Mouse (Mus musculus): ENCODE data around the gene 1700028P14Rik. TPM values are rescaled to one million over a fixed set of nuclear protein-coding genes. Genes with fewer than 3 reads are reported as not detected.
A peak's percentile ranks its signal among the peaks of the same experiment; 100 is the strongest.
"Not testable (repeated sequence)": the region's sequence is repeated elsewhere in the genome, so short reads cannot be mapped to it uniquely, and the experiment has no call there.

Gene 1700028P14Rik
- not detected in 2 replicates for polyA plus RNA-seq (2016; fragmentation: Nextera tagmentation; extraction: Ambion mirVana)

DNA sequence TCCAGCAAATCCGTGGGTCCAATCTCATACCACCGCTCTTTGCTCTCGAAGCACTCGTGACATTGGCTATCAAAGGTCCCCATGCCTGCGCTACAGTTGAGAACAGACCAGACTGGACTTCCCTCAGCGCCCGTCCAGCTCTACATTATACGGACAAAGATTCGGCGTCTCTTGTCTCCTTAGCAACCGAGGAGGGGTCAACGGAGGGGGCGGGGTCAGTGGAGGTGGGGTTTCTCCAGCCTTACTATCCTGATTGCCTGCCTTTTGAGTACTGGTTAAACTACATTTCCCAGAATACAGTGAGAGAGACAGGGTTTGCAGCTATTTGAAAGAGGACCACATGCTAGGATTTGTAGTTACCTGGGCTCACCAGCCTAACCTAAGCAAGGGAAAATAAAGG lies at the start of gene 1700028P14Rik:
Gene 1700028P14Rik, minus strand, starts transcription at position 169 of the 400 bp plus-strand sequence.
- H3K27ac ChIP-seq, result no peak within 1 kb of the TSS
- H3K9me3 ChIP-seq, result no peaks in the 10 kb centered on the region
- H3K27me3 ChIP-seq (ENCODE audit: insufficient read depth, poor library complexity, severe bottlenecking), result no peaks in the 10 kb centered on the region
- 7% methylated on average over 13 of the region's 13 CpGs for WGBS
- 0 out of 2 replicates have a peak, but pooled peaks cover 4% of the 10 kb centered on the region for H3K4me1 ChIP-seq
- peak; percentile 85 for DNase-seq (ENCODE audit: low spot score)
- H3K36me3 ChIP-seq, result no peaks in the 10 kb centered on the region
- H3K4me3 ChIP-seq, result peak within 1 kb of the TSS; percentile 47

DNA sequence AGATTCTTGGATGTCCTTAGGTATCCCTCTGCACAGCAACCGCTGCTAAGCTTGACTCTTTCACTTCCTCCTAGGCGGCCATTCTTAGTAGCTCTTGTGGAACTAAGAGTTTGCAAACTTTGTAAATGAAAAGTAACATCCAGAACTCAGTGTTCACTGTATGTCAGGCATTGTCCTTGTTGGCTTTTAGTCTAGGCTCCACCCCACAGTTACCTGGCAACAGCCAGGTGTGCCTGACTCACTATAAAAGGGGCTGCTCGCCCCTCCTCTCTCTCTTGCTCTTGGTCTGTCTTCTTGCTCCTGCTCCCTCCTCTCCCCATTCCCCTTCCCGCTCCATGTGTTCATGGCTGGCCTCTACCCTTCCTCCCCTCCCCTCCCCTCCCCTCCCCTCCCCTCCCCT lies 46.5 kb upstream of the 1700028P14Rik start:
- H3K4me1 ChIP-seq, result peaks cover 10% of the 10 kb centered on the region
- no peak overlapping the region for H3K4me3 ChIP-seq
- H3K36me3 ChIP-seq, result peaks cover 76% of the 10 kb centered on the region
- H3K27ac ChIP-seq, result no peak overlapping the region
- 84% methylated on average over 4 of the region's 4 CpGs for WGBS
- DNase-seq (ENCODE audit: low spot score), result no peak
- H3K27me3 ChIP-seq (ENCODE audit: insufficient read depth, poor library complexity, severe bottlenecking), result no peaks in the 10 kb centered on the region
- H3K9me3 ChIP-seq, result no peaks in the 10 kb centered on the region

DNA sequence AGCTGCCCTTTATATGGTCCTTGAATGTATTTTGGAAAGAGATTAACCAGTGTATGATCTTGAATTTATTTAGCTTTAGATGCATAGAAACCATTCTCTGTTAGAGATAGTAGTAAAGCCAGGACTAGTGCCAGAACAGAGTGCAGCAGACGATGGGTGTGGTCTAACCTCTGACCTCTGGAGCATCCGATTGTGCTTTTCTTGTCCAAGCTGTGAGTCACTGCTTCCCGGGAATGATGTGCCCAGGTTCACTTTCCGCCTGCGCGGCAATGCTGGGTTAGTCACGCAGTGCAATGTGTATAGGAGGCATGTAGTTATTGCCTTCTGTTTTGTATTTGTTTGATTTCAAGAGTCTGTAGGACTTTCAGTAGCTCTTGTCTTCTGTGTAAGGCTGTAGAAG lies 45.8 kb upstream of the 1700028P14Rik start:
- Histone ChIP-seq H3K9me3 (no peaks in the 10 kb centered on the region), H3K4me1 (peaks cover 10% of the 10 kb centered on the region), H3K36me3 (peaks cover 72% of the 10 kb centered on the region), H3K27ac (no peak overlapping the region), H3K27me3 (ENCODE audit: insufficient read depth, poor library complexity, severe bottlenecking) (no peaks in the 10 kb centered on the region), H3K4me3 (no peak overlapping the region)
- DNase-seq (ENCODE audit: low spot score), result no peak
- WGBS, result 87% methylated on average over 7 of the region's 7 CpGs

DNA sequence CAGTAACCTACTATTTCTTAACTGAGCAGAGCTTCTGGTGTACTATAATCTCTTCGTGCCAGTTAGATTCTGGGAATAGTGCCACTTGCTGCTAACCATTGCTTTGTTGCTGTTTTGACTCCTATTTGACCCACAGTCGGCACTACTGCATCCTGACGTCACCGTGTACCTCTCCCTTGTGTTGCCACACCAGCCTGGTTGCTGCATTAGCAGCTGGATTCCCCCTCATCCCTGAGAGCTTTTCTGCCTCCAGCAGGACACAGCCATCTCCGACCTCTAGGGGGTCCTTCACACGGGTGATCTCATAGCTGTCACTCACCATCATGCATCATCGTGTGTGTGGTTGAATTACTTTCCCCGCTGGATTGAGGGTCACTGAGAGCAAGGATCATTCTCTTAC lies 45.2 kb upstream of the 1700028P14Rik start:
- Histone ChIP-seq H3K4me3 (no peak overlapping the region), H3K9me3 (no peaks in the 10 kb centered on the region), H3K27me3 (ENCODE audit: insufficient read depth, poor library complexity, severe bottlenecking) (no peaks in the 10 kb centered on the region), H3K27ac (no peak overlapping the region), H3K4me1 (peaks cover 10% of the 10 kb centered on the region), H3K36me3 (peaks cover 67% of the 10 kb centered on the region)
- WGBS, result 82% methylated on average over 8 of the region's 8 CpGs
- DNase-seq (ENCODE audit: low spot score), result no peak

DNA sequence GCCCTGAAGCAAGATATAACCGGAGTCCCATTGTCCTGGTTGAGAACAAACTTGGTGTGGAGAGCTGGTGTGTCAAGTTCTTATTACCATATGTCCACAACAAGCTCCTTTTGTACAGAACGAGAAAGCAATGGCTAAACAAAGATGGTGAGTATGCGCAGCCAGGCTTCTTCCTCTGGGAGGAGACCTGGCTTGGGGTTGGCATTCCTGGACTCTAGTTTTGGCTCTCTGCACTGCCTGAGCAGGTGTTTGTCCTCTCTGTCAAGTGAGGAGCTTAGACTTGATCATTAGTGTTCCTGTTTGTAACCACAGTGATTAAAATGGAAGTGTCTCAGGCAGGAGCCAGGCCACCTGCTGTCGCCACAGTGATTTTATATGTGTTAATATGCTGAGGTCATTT lies 41.7 kb upstream of the 1700028P14Rik start:
- H3K4me3 ChIP-seq, result no peak overlapping the region
- 94% methylated on average over 4 of the region's 4 CpGs for WGBS
- no peaks in the 10 kb centered on the region for H3K9me3 ChIP-seq
- peaks cover 3% of the 10 kb centered on the region; the same call in 1 of the 2 replicates for H3K4me1 ChIP-seq
- DNase-seq (ENCODE audit: low spot score), result no peak
- H3K27ac ChIP-seq, result no peak overlapping the region
- H3K36me3 ChIP-seq, result peaks cover 49% of the 10 kb centered on the region
- H3K27me3 ChIP-seq (ENCODE audit: insufficient read depth, poor library complexity, severe bottlenecking), result no peaks in the 10 kb centered on the region

DNA sequence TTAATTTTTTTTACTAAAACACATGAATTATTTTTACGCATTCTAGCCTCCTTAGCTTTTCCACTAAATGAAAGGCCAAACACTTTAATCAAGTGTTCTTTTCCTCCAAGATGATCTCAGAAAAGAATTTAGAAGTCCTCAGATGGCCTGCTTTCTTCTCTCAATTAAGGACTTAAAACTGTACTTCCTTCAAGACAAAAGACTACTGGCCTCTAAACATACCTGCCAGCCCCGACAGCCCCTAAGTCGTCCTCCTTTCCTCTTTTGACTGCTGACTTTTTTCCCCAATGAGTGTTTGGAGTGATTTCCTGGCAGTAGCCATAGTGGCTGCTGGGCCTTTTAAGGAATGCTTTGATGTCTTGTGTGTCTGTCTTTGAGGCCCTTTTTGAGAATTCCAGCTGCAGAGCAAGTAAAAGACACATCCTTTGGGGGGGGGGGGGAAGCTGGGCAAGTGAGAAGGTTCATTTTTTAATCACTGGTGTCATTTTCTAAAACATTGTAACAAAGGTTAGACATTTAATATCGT lies 35.9 kb upstream of the 1700028P14Rik start:
- H3K27ac ChIP-seq, result peak overlapping the region; percentile 100
- H3K4me3 ChIP-seq, result peak overlapping the region; percentile 90
- H3K9me3 ChIP-seq, result no peaks in the 10 kb centered on the region
- H3K36me3 ChIP-seq, result no peaks in the 10 kb centered on the region
- DNase-seq (ENCODE audit: low spot score), result no peak
- 27% methylated on average over 4 of the region's 4 CpGs for WGBS
- H3K27me3 ChIP-seq (ENCODE audit: insufficient read depth, poor library complexity, severe bottlenecking), result no peaks in the 10 kb centered on the region
- H3K4me1 ChIP-seq, result peaks cover 11% of the 10 kb centered on the region; the same call in 1 of the 2 replicates

DNA sequence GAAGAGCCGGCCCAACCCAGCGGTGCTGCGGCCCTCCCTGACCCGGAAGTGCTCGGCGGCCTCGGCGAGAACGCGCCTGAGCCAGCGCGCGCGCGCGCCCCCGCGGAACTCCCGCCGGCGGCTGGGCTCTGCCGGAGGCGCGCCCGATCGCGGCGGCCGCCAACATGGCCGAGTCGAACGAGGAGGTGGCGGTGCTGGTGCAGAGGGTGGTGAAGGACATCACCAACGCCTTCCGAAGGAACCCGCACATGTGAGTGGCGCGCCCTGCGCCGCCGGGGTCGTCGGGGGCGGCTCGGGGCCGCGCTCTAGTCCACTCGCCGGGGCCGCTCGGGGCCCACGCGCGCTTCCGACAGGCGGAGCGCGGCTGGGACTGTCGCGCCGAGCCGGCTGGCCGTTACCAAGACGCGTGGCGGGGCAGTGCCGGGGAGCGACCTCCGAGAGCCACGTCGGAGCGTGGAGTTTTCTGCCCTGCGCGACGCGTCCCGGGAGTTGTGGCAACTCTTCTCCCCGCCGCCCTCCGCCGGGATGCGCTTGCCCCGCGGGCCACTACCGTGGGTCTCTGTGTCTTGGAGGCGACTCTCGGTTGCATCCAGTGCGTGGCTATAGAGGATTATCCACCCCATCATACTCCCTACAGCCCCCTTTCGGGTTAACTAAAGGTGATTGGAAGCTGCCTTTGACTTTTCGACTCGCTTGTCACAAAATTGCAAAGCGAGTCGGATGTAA lies 34.8 kb upstream of the 1700028P14Rik start, which contains the start of gene Ptar1:
Gene Ptar1, plus strand, starts transcription at position 134 of the 726 bp plus-strand sequence.
- no peaks in the 10 kb centered on the region for H3K36me3 ChIP-seq
- peak; percentile 93 for DNase-seq (ENCODE audit: low spot score)
- H3K4me3 ChIP-seq, result peak within 1 kb of the TSS; percentile 90
- no peaks in the 10 kb centered on the region for H3K27me3 ChIP-seq (ENCODE audit: insufficient read depth, poor library complexity, severe bottlenecking)
- H3K4me1 ChIP-seq, result peaks cover 11% of the 10 kb centered on the region; the same call in 1 of the 2 replicates
- peak within 1 kb of the TSS; percentile 100 for H3K27ac ChIP-seq
- under 1% methylated on average over 81 of the region's 93 CpGs for WGBS
- no peaks in the 10 kb centered on the region for H3K9me3 ChIP-seq

DNA sequence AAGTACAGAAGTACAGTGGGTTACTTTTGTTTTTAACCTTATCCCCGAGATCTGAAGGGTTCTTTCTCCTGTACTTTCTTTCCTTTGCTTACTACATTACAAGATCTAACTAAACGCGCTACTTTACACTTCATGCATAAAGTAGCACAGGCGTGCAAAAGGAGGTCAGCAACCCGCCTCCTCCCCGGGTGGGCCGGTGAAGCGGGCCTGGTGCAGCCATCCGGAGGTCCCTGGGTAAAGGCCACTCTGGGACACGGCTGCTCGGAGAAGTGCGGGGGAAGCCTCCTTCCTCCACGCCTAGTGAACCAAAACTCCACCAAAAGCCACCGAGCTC lies 34.3 kb upstream of the 1700028P14Rik start:
- Histone ChIP-seq H3K27ac (peak overlapping the region; percentile 100), H3K27me3 (ENCODE audit: insufficient read depth, poor library complexity, severe bottlenecking) (no peaks in the 10 kb centered on the region), H3K9me3 (no peaks in the 10 kb centered on the region), H3K4me3 (peak overlapping the region; percentile 90), H3K36me3 (no peaks in the 10 kb centered on the region), H3K4me1 (peaks cover 11% of the 10 kb centered on the region; the same call in 1 of the 2 replicates)
- no peak for DNase-seq (ENCODE audit: low spot score)
- WGBS, result 3% methylated on average over 14 of the region's 14 CpGs

DNA sequence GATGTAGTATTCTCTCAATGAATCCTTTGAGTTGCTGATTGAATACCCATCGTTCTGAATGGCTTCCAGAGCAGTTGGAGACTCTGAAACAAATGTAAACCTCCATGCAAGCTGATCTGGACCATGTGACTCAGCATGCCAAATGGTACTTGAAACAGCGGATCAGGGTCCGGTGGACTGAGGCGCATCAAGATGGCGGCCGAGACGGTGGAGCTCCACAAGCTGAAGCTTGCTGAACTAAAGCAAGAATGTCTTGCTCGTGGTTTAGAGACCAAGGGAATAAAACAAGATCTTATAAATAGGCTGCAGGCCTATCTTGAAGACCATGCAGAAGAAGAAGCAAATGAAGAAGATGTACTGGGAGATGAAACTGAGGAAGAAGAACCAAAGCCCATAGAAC lies 23.0 kb upstream of the 1700028P14Rik start:
- H3K4me3 ChIP-seq; H3K27me3 ChIP-seq (ENCODE audit: insufficient read depth, poor library complexity, severe bottlenecking); H3K4me1 ChIP-seq; H3K9me3 ChIP-seq; H3K36me3 ChIP-seq; H3K27ac ChIP-seq; DNase-seq (ENCODE audit: low spot score): not testable (repeated sequence)
- WGBS, result 89% methylated on average over 8 of the region's 8 CpGs

DNA sequence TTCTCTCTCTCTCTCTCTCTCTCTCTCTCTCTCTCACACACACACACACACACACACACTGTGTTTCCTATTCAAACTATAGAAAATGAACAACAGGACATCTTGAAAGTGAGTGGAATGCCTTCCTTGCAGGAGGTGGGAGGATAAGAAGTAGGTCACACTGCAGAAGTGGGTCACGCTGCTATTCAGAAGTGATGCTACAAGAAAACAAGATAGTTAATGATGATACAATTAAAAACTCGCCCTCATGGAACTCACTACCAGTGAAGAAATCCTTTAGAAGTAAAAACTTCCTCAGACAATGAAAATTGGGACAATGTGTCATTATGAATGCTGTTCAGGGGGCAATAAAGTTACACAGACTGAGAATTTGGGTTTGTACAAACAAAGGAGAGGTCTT lies 20.4 kb upstream of the 1700028P14Rik start:
- 69% methylated on average over 2 of the region's 2 CpGs for WGBS
- Histone ChIP-seq H3K4me1 (no peaks in the 10 kb centered on the region), H3K36me3 (no peaks in the 10 kb centered on the region), H3K9me3 (no peaks in the 10 kb centered on the region), H3K27me3 (ENCODE audit: insufficient read depth, poor library complexity, severe bottlenecking) (no peaks in the 10 kb centered on the region), H3K27ac (no peak overlapping the region), H3K4me3 (no peak overlapping the region)
- no peak for DNase-seq (ENCODE audit: low spot score)

DNA sequence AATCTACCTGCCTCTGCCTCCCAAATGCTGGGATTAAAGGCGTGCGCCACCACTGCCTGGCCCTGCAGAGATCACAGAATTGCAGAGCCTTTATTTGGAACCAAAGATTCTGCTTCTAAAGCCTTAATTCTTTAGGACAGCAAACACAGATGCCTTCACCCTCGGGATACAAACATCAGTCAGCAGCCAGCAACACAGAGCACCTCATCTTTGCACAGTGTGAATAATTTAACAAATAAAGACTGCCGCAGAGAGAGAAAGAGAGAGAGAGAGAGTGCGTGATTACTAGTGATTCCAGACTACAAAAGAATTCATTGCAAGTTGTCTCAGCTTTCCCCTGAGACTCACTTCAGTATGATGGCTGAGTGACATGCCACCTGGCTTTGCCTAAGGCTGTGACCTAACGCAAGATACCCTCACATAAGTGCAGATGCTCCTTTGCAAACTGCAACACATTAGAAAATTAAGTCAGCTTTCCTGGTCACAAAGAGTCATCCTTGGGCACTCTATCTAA lies 15.6 kb upstream of the 1700028P14Rik start:
- Histone ChIP-seq H3K4me3 (no peak overlapping the region), H3K36me3 (no peaks in the 10 kb centered on the region), H3K9me3 (no peaks in the 10 kb centered on the region), H3K27ac (no peak overlapping the region), H3K4me1 (no peaks in the 10 kb centered on the region), H3K27me3 (ENCODE audit: insufficient read depth, poor library complexity, severe bottlenecking) (no peaks in the 10 kb centered on the region)
- WGBS, result 79% methylated on average over 6 of the region's 6 CpGs
- no peak for DNase-seq (ENCODE audit: low spot score)

DNA sequence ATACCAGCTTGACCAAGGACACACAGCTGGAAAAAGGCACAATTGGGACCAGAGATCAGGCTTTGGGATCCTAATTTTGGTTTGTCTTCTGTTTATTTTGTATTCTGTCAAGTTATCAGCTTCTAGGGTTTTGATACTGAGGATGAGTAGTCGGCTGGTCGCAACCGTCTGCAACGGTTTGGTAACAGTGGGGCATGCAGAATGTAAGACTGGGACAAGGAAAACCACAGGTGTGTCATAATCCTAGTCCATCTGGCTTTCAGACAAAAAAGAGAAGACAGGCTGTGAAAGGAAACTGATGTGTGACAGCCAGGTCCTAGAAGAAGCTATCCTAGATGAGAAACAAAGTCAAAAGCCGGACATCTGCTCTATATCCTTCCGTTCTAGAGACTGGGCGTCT lies 11.5 kb upstream of the 1700028P14Rik start:
- 87% methylated on average over 7 of the region's 7 CpGs for WGBS
- DNase-seq (ENCODE audit: low spot score), result no peak

DNA sequence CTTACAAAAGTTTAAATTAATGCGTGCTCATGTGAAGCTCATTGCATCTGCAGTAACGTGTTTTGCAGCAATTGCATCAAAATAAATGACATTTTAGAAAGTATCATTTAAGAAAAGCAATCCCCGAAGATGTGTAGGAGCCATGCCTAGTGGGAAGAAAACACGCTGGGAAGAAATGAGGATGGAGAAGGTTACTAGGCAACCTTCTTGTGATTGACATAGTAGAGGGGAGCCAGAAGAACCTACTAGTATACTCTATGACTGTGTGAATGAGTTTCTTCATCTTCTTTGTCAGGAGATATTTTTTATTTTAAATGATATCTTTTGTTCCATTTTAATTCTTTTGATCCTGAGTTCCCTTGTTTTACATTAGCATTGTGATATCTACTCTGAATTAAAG lies 5.7 kb upstream of the 1700028P14Rik start:
- H3K27ac ChIP-seq, result no peak overlapping the region
- H3K4me3 ChIP-seq, result no peak overlapping the region
- no peaks in the 10 kb centered on the region for H3K9me3 ChIP-seq
- WGBS, result 81% methylated on average over 4 of the region's 4 CpGs
- 0 out of 2 replicates have a peak, but pooled peaks cover 8% of the 10 kb centered on the region for H3K4me1 ChIP-seq
- DNase-seq (ENCODE audit: low spot score), result no peak
- H3K36me3 ChIP-seq, result no peaks in the 10 kb centered on the region
- H3K27me3 ChIP-seq (ENCODE audit: insufficient read depth, poor library complexity, severe bottlenecking), result no peaks in the 10 kb centered on the region

More for the DNA sequence above, 11.5 kb upstream of the 1700028P14Rik start:
- Histone ChIP-seq H3K36me3 (no peaks in the 10 kb centered on the region), H3K4me3 (no peak overlapping the region), H3K9me3 (no peaks in the 10 kb centered on the region), H3K4me1 (no peaks in the 10 kb centered on the region), H3K27me3 (ENCODE audit: insufficient read depth, poor library complexity, severe bottlenecking) (no peaks in the 10 kb centered on the region), H3K27ac (no peak overlapping the region)

Data from heart, embryonic 10.5 days (tissue).